Mouse (Mus musculus) embryo, embryonic 11.5 days (tissue): ENCODE measurements around the gene Gapvd1.

Source experiments
- DNase-seq: peaks from one replicate; pipeline ENCODE4 v3.0.0-alpha.2; 2012; ENCODE audit warnings: low read depth, low spot score

Gene Gapvd1

GRCm38 (mm10) chr2:34635249-34636165 is 119.5 kb downstream of the Gapvd1 start:
- DNase-seq: no peak

GRCm38 (mm10) chr2:34632051-34632450 is 123.0 kb downstream of the Gapvd1 start:
- no peak for DNase-seq

- DNase-seq: no peak
These were observed 124.6 kb downstream of the Gapvd1 start for GRCm38 (mm10) chr2:34630445-34630844.

- DNase-seq: no peak
These were observed 125.3 kb downstream of the Gapvd1 start for GRCm38 (mm10) chr2:34629758-34630157.

- no peak for DNase-seq
These were observed 126.0 kb downstream of the Gapvd1 start for GRCm38 (mm10) chr2:34628903-34629540.

- no peak for DNase-seq
These were observed 127.5 kb downstream of the Gapvd1 start for GRCm38 (mm10) chr2:34627328-34628226.
